Mouse (Mus musculus) liver, adult 2 months (tissue): ENCODE results near the gene Prelp. TPM values are rescaled to one million over a fixed set of nuclear protein-coding genes. Genes with fewer than 3 reads are reported as not detected.

ENCODE experiments used
- DNase-seq: peaks from one replicate; pipeline ENCODE4 v3.0.0-alpha.2; 2011; ENCODE audit warnings: low read depth, low spot score; ENCODE audit errors: extremely low read depth
- H3K27ac ChIP-seq: fragments of 200-500 bp; replicated peaks from 2 replicates; pipeline ENCODE4 v1.5.1; 2012; ENCODE audit warnings: low read depth, mild to moderate bottlenecking, control low read depth, inconsistent platforms, low read length; ENCODE audit not compliant: insufficient read depth
- H3K27me3 ChIP-seq: fragments of 200-500 bp; 2 replicates; pipeline ENCODE4 v1.6.1; 2012; ENCODE audit warnings: mild to moderate bottlenecking, moderate library complexity, low read length, inconsistent platforms; ENCODE audit not compliant: control insufficient read depth, insufficient read depth
- H3K36me3 ChIP-seq: fragments of 200-500 bp; 2 replicates; pipeline ENCODE4 v1.6.1; 2012; ENCODE audit warnings: low read length, inconsistent platforms; ENCODE audit not compliant: control insufficient read depth, insufficient read depth
- H3K4me1 ChIP-seq: fragments of 200-500 bp; 2 replicates; pipeline ENCODE4 v1.6.1; 2011; ENCODE audit warnings: low read length; ENCODE audit not compliant: control insufficient read depth, insufficient read depth
- H3K4me3 ChIP-seq: fragments of 200-500 bp; 2 replicates; pipeline ENCODE4 v1.5.1; 2011; ENCODE audit warnings: low read depth, mild to moderate bottlenecking, control low read depth, low read length, moderate library complexity; ENCODE audit not compliant: insufficient read depth
- H3K79me2 ChIP-seq: fragments of 200-500 bp; 2 replicates; pipeline ENCODE4 v1.6.1; 2012; ENCODE audit warnings: inconsistent platforms, mild to moderate bottlenecking, low read length, moderate library complexity; ENCODE audit not compliant: control insufficient read depth, insufficient read depth
- H3K9ac ChIP-seq: fragments of 200-500 bp; 2 replicates; pipeline ENCODE4 v1.6.1; 2012; ENCODE audit warnings: low read depth, mild to moderate bottlenecking, control low read depth, inconsistent platforms, low read length
- CTCF ChIP-seq: fragments of 200-500 bp; IDR thresholded peaks from 2 replicates; pipeline ENCODE4 v1.5.1; 2011; ENCODE audit warnings: low read depth, low read length, control low read depth
- POLR2A ChIP-seq: fragments of 200-500 bp; IDR thresholded peaks from 2 replicates; pipeline ENCODE4 v1.6.1; 2011; ENCODE audit warnings: low read length, control low read depth; ENCODE audit not compliant: insufficient read depth; ENCODE audit errors: extremely low read depth
- WGBS: fragments of 180-500 bp; shearing (Covaris S2); methylation state at CpG from one replicate; pipeline ENCODE4 v1.1.7; 2018; 5-methylcytosine and 5-hydroxymethylcytosine counted together
- polyA plus RNA-seq: library from polyadenylated mRNA; depleted of rRNA; stranded (reverse); fragments of >200 nt; gene quantifications from 2 replicates; pipeline ENCODE4 v1.2.3, GENCODE M21; 2012
- total RNA-seq: library from RNA; depleted of rRNA; stranded (reverse); fragments of >200 nt; gene quantifications from 2 replicates; pipeline ENCODE4 v1.2.3, GENCODE M21; 2014

The Prelp gene
- total and polyA plus RNA-seq, 2 experiments = 6.6 to 23.8 TPM

DNA sequence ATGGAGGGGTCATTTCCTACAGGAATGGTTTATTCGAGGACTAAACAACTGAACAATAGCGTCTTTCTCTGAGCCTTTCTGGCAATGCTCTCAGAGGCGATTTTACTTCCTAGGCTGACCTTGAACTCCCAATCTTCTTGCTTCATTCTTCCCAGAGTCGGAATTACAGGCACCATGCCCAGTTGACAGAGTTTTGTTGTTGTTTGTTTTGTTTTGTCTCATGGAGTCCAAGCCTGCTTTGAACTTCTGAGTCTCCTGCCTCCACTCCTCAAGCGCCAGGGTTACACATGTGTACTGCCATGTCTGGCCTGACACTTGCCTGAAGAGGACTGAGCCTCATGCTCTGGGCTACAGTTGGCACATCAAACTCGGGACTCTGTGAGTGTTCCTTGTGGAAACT lies 8.2 kb downstream of the Prelp start:
- Histone ChIP-seq H3K4me1 (peaks cover 25% of the 10 kb centered on the region), H3K9ac (no peak overlapping the region), H3K36me3 (no peaks in the 10 kb centered on the region), H3K27me3 (no peaks in the 10 kb centered on the region), H3K27ac (no peak overlapping the region), H3K4me3 (no peak overlapping the region), H3K79me2 (no peaks in the 10 kb centered on the region)
- no peak for DNase-seq
- 34% methylated on average over 6 of the region's 6 CpGs for WGBS
- TF ChIP-seq CTCF (no peak), POLR2A (no peak)

DNA sequence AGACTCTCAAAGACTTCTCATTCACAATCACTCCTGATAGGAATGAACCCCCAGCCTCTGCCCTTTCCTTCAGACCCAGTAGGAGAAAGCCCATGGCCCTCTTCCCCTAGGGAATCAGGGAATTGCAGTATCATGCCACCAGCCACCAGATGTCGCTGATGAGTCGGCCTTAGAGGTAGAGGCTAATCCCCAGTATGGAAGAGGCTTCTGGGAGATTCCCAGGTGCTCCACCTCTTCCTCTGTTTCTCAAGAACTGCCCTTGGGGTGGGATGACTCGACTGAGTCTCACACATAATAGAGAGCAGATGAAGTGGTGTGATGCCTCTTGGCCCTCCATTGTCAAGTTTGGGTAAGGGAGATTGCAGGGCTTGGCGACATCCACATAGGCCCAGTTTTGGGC lies 9.8 kb downstream of the Prelp start:
- 25% methylated on average over 4 of the region's 4 CpGs for WGBS

DNA sequence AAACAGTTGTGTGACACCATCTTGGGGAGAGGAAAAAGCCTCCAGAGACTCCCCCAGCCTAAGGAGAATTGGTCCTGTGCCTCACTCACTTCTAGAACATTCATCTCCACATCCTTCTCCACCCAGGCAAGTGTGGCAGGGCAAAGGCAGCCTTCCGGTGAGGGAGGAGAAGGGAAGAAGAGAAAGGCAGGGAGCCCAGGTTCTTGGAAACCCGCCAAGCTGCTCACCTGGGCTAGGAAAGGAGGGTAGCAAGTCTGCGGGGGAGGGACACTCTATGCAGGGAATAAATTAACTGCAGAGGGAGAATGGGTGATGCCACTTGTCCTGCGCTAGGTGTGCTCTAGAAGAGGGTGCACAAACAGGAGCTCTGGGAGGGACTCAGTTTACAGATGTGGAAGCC lies 10.2 kb downstream of the Prelp start:
- 66% methylated on average over 4 of the region's 4 CpGs for WGBS
- Histone ChIP-seq H3K4me1 (peaks cover 11% of the 10 kb centered on the region; the same call in 1 of the 2 replicates), H3K9ac (no peak overlapping the region), H3K27me3 (no peaks in the 10 kb centered on the region), H3K36me3 (no peaks in the 10 kb centered on the region), H3K27ac (no peak overlapping the region), H3K79me2 (no peaks in the 10 kb centered on the region), H3K4me3 (no peak overlapping the region)
- TF ChIP-seq CTCF = no peak
- no peak for TF ChIP-seq POLR2A
- DNase-seq = no peak

More for the DNA sequence above, 9.8 kb downstream of the Prelp start:
- no peaks in the 10 kb centered on the region for H3K27me3 ChIP-seq
- H3K9ac ChIP-seq = no peak overlapping the region
- no peaks in the 10 kb centered on the region for H3K36me3 ChIP-seq
- no peak for DNase-seq
- H3K4me3 ChIP-seq = no peak overlapping the region
- H3K79me2 ChIP-seq = no peaks in the 10 kb centered on the region
- no peak overlapping the region for H3K27ac ChIP-seq
- H3K4me1 ChIP-seq = peaks cover 14% of the 10 kb centered on the region
- TF ChIP-seq CTCF (peak; percentile 89), POLR2A (no peak)

DNA sequence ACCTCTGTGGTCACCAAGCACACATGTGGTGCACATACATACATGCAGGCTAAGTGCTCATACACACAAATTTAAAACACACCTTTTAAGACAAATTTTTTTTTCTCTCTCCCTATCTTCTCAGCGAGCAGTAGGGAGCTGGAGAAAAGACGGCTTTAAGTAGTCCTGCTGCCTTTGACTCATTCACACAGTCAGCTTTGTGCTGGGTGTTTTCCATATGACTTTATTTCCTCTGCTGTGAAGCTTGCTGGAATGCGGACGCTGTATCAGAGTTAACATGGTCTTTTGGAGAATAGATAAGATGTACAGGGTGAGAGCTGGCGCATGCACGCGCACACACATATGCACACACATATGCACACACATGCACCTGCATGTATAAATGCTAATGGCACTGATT lies 11.1 kb downstream of the Prelp start:
- no peak for TF ChIP-seq CTCF
- no peak for TF ChIP-seq POLR2A
- WGBS = 91% methylated on average over 7 of the region's 7 CpGs
- no peaks in the 10 kb centered on the region for H3K27me3 ChIP-seq
- H3K9ac ChIP-seq = no peak overlapping the region
- H3K36me3 ChIP-seq = no peaks in the 10 kb centered on the region
- DNase-seq = no peak
- no peaks in the 10 kb centered on the region for H3K79me2 ChIP-seq
- H3K4me1 ChIP-seq = peaks cover 7% of the 10 kb centered on the region; the same call in 1 of the 2 replicates
- H3K4me3 ChIP-seq = no peak overlapping the region
- H3K27ac ChIP-seq = no peak overlapping the region

DNA sequence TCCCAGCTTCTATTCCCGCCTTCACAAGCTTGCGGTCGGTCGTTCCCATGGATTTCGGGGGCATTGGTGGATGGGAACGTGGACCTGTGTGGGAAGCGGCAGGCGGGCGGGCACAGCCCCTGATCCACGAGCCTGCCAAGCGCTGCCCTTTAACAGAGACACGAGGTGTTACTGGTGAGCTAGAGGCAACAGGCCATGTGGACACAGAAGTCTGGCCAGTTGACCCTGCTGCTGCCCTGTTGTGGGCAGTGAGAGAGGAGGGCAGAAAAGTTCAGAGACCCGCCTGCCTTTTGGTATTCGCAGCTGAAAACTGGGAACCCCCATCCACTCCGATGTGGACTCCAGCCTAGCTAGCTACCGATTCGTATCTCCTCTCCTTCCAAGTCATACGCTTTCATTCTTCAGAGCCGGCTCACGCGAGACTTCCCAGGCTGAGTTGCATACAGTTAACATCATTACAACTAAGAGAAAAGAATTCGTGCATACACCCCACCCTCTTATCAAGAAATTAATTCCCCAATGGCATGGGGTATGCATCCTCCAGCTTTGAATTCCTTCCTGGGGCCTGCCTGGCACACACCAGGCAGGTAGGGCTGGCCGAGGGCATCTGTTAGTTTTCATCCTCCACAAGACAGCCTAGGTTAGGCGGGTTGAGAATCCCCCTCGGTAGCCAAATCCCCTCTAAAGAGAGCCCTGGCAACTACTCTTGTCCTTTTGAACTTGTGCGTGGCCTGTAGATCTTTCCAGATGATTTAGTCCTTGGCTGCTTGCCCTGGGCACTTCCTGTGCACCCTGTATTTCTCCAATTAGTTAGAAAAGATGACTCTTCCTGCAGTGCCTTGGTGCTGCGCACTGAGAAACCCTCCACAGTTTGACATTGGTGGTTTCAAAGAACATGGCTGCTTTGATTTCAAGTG lies 12.3 kb downstream of the Prelp start:
- H3K27ac ChIP-seq = no peak overlapping the region
- H3K36me3 ChIP-seq = no peaks in the 10 kb centered on the region
- H3K4me3 ChIP-seq = peak overlapping the region; percentile 26
- peaks cover 7% of the 10 kb centered on the region; the same call in 1 of the 2 replicates for H3K4me1 ChIP-seq
- no peaks in the 10 kb centered on the region for H3K27me3 ChIP-seq
- TF ChIP-seq POLR2A = no peak
- TF ChIP-seq CTCF = no peak
- DNase-seq = peak; percentile 66
- no peaks in the 10 kb centered on the region for H3K79me2 ChIP-seq
- WGBS = 12% methylated on average over 27 of the region's 27 CpGs
- peak overlapping the region; percentile 40 for H3K9ac ChIP-seq
